Mouse (Mus musculus) NIH3T3 (cell line): ENCODE results near the gene Nek11.
A peak's percentile ranks its signal among the peaks of the same experiment; 100 is the strongest.

Source experiments
- DNase-seq: peaks from one replicate; pipeline ENCODE4 v3.0.0-alpha.2; 2012; ENCODE audit warnings: low read depth

Gene Nek11

GRCm38 (mm10) chr9:105312686-105313085 is 82.6 kb downstream of the Nek11 start:
- DNase-seq, result no peak

DNA sequence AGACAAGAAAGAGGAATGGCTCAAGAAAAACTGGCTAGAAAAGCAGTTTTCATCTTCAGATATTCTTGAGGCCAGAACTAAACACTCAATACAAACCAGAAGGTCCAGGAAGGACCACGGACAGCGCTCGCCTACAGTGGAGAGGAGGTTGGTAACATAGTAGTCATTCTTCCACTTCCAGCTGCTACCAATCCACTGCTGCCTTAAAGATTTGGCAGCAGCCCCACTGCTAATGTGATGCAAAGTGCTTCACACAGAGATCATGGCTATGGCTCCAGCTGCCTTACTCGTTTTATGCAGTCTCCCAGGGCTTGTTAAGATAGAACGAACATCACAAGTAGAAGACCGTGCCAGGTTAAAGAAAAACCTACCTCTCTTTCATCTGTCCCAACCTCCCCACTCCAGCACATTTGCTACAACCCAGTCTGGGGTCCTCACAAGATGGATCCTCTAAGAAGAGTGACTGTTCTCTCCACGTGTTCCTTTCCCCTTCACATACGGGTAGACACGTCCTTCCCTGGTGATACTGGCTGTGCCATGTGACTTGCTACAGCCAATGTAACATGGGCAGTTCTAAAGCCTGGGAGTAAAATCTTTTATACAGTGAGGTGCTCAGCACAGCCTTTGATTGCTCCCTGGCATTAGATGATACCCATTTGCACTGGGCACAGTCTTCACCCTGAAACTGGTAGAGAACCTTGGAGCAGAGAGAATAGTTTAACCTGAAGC is 85.6 kb downstream of the Nek11 start:
- peak; percentile 76 for DNase-seq

- DNase-seq, result no peak
Measured at GRCm38 (mm10) chr9:105306042-105306441, 89.3 kb downstream of the Nek11 start.

DNA sequence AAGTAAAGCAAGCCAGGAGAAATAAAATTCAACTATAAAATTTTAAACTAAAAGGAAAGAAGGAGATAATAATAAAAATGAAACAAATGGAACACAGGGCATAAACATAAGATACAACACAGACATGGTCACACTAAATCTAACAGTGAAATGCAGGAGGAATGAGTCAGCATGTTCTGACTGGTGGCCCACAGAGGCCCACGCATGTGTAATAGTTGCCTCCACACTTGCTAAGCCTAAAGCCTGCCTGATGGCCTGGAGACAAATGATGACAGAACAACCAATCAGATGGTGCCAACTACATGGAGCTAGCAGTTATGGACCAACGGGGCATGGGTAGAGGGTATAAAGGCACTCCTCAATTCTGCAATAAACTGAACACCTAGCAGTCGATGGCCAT is 93.1 kb downstream of the Nek11 start:
- peak; percentile 52 for DNase-seq

- DNase-seq, result no peak
Measured at GRCm38 (mm10) chr9:105301396-105301795, 93.9 kb downstream of the Nek11 start.

DNA sequence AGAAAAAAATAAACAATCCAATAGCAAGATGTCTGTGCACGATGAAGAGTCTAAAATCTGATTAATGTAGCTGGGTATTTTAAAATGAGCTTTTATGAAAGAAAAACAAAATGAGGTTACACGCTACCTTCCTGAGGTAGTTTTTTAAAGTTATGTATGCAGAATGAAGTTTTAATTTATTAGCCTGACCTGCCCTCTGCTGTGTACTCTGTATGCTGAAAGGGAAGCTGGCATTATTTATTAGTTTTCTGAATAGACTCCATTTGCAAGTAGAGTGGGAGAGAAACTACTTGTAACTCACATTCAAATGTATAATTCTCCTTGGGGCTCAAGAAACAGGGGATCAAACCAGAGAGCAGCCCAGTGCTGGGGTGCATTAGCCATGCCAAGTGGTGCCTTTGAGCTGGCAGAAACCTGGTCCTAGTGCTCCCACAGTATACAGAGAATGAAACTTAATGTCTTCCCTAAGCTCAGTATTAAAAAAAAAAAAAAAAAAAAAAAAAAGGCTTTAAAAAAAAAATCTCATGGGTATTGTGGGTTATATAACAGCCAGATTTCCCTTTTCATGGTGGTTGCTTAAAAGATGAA is 94.5 kb downstream of the Nek11 start:
- DNase-seq, result no peak

GRCm38 (mm10) chr9:105284670-105285069 is 110.7 kb downstream of the Nek11 start:
- no peak for DNase-seq

- peak; percentile 23 for DNase-seq
Measured at GRCm38 (mm10) chr9:105282725-105283124, 112.6 kb downstream of the Nek11 start.

DNA sequence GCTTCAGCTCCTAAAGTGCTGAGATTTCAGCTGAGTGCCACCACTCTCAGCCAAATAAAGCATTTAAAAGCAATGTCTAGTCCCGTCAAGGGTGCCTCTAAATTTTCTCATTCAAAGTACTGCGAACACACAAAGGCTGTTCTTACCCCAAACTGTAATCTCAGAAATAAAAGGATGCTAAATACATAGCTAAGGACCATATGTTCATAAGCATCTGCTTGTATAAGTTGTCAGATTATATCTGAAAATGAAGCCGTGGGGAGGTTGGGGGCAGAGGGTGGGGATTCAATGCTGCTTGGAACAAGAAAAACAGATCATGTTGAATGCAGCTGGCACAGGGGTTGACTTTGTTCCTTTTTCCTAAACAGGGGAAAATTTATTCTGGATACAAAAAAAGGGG is 120.4 kb downstream of the Nek11 start:
- no peak for DNase-seq

DNA sequence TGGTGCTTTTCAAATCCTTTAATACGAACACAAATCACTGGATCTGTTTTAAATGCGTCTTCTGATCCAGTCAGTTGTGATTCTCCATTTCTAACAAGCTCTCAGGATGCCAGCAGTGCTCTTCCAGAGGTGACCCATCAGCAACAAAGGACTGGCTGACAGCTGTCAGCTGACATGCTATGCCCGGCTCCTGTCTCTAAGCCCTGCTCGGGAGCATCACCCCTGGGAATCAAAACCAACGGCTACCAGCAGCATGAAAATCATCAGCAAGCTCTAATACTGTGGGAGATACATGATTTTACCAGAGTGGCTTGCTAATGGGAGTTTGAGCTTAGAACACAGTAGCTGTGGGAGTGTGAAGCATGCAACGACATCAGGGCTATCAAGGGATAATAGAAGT is 121.0 kb downstream of the Nek11 start:
- DNase-seq, result no peak

GRCm38 (mm10) chr9:105272241-105272640 is 123.1 kb downstream of the Nek11 start:
- DNase-seq, result peak; percentile 19

DNA sequence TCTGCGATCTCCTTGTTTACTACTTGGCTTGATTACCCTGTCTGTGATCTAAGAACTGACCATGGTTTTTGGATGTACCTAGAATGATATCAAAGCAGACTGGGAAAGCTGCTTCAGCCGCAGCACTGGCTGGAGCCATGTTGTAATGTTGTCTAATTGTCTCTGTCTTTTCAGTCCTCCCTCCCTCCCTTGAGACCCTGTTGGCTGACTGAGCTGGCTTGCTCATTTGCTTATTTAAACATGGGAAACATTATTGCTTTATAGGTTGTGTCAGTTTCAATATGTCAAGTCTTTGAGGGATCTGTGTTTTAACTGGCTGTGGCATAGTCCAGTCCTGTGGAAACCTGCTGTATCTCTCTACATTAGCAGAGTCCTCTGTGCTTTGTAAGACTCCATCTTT is 132.2 kb downstream of the Nek11 start:
- DNase-seq, result no peak

- no peak for DNase-seq
Measured at GRCm38 (mm10) chr9:105257668-105258067, 137.7 kb downstream of the Nek11 start.

DNA sequence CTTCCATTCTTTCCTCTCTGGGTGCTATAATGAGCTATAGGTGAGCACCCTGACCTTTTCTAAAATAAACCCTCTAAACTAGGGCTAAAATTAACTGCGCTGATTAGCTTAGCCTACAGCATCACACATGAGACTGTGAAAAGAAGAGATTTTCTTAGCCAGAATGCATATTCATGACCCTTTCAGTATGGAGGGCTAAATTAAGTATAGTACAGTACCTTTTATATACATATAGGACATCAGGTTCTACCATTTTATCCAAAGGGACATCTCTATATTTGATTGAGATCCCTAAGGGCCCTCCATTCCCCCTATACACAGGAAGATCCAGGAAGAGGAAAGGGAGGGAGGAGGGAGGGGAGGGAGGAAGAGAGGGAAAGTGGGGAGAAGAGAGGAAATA is 141.2 kb downstream of the Nek11 start:
- DNase-seq, result no peak

DNA sequence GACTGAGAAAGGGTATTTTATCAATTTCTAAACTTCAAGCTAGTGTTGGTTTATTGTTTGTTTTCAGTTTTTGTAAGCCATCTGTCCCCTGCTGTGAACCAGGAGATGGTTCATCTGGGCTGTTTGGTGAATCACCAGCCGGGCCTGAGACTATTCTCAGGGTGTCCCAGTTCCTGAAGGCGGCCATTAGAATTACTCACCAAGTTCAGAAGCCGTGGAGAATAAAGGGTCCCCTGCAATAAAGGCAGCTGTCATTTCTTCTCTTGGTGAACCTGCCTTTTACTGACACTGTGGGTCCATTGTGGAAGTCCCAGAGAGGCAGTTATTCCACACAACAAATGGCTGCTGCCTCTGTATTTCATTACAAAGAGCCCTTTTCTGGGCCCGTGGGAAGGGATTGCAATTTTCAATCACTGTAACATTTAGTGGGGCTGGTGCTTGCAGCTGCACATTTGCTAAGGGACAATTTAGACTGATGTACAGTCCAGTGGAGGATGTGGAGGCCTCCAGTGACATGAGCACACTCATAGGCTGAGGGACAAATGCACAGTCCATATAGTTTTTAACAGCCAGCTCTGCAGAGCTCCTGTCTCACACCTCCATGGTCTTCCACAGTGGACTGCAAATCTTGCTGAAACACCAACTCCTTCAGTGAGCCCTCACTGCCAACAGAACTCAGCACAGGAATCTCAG is 142.8 kb downstream of the Nek11 start:
- no peak for DNase-seq

- no peak for DNase-seq
Measured at GRCm38 (mm10) chr9:105251256-105251655, 144.1 kb downstream of the Nek11 start.

- DNase-seq, result no peak
Measured at GRCm38 (mm10) chr9:105244024-105244423, 151.3 kb downstream of the Nek11 start.

DNA sequence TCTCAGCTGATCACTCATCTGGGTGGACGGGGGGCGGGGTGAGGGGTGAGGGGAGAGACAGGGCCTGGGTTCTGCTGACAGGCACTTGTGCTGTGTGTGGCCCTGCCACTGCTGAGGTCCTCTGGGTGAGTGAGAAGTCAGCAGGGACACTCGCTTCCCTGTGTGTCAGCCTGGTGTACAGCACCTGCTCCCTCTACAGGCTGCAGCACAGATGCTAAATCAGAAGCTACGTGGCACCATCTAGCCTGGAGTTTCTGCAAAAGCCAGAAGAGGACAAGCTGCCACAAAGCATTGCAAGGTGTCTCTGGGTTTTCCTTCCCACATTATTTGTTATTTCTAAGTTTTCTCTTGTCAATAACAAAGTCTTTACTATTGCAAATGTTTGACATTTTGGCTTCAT is 180.9 kb downstream of the Nek11 start:
- DNase-seq, result no peak

DNA sequence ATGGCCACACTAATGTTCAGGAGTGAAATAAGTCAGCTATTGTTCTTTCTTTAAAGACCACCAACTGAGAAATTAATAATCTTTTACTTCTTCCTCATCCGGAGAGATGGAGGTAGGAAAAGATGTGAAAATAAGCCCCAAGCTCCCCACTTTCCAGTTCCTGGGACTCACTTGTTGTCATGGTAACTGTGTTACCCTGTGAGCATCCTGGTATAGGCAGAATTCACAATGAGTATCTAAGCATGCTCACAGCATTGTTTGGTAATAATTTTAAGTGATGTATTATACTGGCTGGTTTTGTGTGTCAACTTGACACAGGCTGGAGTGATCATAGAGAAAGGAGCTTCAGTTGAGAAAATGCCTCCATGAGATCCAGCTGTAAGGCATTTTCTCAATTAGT is 195.0 kb downstream of the Nek11 start:
- no peak for DNase-seq

DNA sequence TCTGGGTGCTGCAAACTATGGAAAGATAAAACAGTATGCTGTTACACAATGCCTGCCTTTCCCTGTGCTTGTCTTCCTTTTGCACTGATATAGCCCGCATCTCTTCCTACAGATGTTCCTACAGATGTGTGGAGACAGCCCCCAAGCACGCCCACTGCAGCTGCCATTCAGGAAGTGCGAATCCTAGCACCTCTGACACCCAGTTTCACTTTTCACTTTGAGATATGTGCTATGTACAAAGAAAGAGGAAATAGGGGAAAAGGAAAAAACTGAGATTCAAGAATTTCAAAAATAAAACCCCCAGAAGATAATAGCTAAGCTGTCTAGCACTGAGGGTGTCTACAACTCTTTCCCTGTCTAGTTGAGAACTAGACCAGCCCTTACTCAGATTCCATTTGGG is 208.6 kb downstream of the Nek11 start:
- DNase-seq, result no peak

DNA sequence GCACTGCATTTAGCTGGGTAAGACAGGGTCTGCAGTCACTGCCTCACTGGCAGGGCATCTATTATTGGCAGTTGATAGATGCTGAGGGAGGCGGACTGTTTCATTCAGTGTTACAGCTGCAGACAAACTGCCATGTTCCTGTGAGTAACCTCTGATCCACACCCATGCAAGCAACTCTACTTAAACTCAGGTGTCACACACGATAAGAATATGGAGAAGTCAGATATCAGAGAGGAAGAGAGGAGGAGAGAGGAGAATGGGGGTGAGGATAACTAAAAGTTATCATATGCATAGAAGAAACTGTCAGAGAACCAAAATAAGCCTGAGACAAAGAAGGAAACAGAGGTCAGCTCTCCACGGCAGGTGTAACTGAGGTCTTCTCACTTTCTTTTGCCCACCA is 212.9 kb downstream of the Nek11 start:
- no peak for DNase-seq

DNA sequence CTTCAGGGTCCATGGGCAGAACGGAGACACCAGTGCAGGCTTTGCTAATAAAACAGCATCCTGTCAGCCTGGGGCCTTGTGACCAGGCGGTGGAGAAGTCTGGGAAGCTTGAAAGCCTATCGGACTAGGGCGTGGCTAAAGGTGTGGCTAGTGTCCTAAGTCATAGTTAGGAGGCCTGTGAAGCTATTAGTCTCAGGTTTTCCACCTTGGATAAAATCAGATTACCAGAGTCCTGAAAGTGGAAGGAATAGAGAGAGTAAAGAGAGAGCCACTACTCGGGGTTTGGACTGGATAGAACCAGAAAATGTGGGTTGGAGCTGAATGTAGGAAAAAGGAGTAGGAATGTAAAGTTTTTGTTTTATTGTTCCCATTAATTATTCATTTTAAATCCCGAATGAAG is 250.3 kb downstream of the Nek11 start, which contains the start of gene 1700080E11Rik:
1700080E11Rik (minus strand) TSS at position 101 of the 400 bp plus-strand sequence.
- no peak for DNase-seq

DNA sequence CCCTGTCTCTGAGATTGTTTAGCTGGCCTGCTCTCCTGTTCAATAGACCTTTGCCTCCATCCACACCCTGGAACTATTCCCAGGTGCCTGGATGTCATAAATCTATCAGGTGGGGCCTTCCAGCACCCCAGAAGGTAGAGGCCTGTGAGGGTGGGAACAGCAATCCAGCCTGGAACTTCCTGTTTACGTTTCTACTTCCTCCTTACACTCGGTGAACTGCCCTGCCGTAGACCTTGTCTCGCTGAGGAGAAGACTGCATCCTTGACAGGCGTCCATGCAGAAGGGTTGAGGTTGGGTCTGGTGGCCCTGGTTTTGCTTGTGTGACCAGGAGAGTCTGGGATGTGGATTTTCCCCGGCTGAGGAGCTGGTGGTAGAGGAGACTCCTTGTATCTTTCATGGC is 256.1 kb downstream of the Nek11 start:
- no peak for DNase-seq
